Mouse (Mus musculus) brain, embryonic 14.5 days (tissue): ENCODE results near the gene Pih1d2.

ENCODE experiments used
- CTCF ChIP-seq: fragments of 200-500 bp; IDR thresholded peaks from 2 replicates; pipeline ENCODE4 v1.5.1; 2012; ENCODE audit warnings: inconsistent platforms, mild to moderate bottlenecking, moderate library complexity, borderline replicate concordance; ENCODE audit not compliant: insufficient read depth, insufficient read length; ENCODE audit errors: extremely low read depth
- POLR2A ChIP-seq: fragments of 200-500 bp; IDR thresholded peaks from 2 replicates; pipeline ENCODE4 v1.6.1; 2012; ENCODE audit warnings: mild to moderate bottlenecking, inconsistent platforms, borderline replicate concordance; ENCODE audit not compliant: poor library complexity, insufficient read depth, insufficient read length, severe bottlenecking; ENCODE audit errors: extremely low read depth

GRCm38 (mm10) chr9:50666442-50666841 is 49.3 kb downstream of the Pih1d2 start:
- TF ChIP-seq CTCF = no peak
- no peak for TF ChIP-seq POLR2A
